In genomic region chr13:29503147-29504044, GRCm38 (mm10) we compare ENCODE assay signal across 8 mouse cellular contexts.
DNase-seq lines count a peak whose midpoint lies in the region; ATAC-seq and TF ChIP-seq lines count a peak whose summit lies in the region.

No protein-coding gene starts in this region.

- no peak overlapping the region for H3K4me2 ChIP-seq in lung, postnatal 0 days (replicated peaks; ENCODE audit: low read depth, low read length)
- no peak overlapping the region for H3K4me2 ChIP-seq in embryonic facial prominence, embryonic 14.5 days (ENCODE audit: low read depth, low read length)

- no peak for TF ChIP-seq POLR2A in lung, adult 2 months (IDR thresholded peaks at IDR 0.05; ENCODE audit: borderline replicate concordance, extremely low read depth, low read depth, low read length)

- ATAC-seq in lung, postnatal 0 days, result peak; percentile 59
- ATAC-seq in embryonic facial prominence, embryonic 14.5 days (ENCODE audit: low read depth), result no peak
- ATAC-seq in megakaryocyte progenitor cell, adult 5-6 weeks (replicated peaks; ENCODE audit: poor library complexity), result no peak

- intact Hi-C loops in heart, postnatal 25 days (cut with DNase I), result no loop called here

- 44% methylated on average over 6 of the region's 6 CpGs for WGBS in lung, postnatal 0 days
- WGBS in lung, adult 2 months, result 52% methylated on average over 6 of the region's 6 CpGs
- 49% methylated on average over 6 of the region's 6 CpGs for WGBS in embryonic facial prominence, embryonic 14.5 days

- no peak for TF ChIP-seq EP300 in lung, postnatal 0 days (IDR thresholded peaks at IDR 0.05)

- H3K9ac ChIP-seq in lung, postnatal 0 days (replicated peaks; ENCODE audit: low read depth), result no peak overlapping the region
- no peak overlapping the region for H3K9ac ChIP-seq in embryonic facial prominence, embryonic 14.5 days (ENCODE audit: low read depth, low read length)

- H3K27me3 ChIP-seq in lung, postnatal 0 days (replicated peaks; ENCODE audit: insufficient read depth, low read length), result no peaks in the 10 kb centered on the region
- H3K27me3 ChIP-seq in embryonic facial prominence, embryonic 14.5 days (replicated peaks; ENCODE audit: control insufficient read depth, insufficient read depth, low read length), result no peaks in the 10 kb centered on the region

- peak; percentile 92 for DNase-seq in heart, adult 11 months
- no peak for DNase-seq in heart, postnatal 25 days (ENCODE audit: low spot score)
- DNase-seq in lung, postnatal 0 days (ENCODE audit: low spot score), result peak; percentile 91
- no peak for DNase-seq in lung, adult 2 months
- DNase-seq in embryonic facial prominence, embryonic 14.5 days (ENCODE audit: low spot score), result peak; percentile 84
- DNase-seq in skeletal muscle tissue, adult 2 months (ENCODE audit: low read depth, low spot score), result peak; percentile 87
- DNase-seq in yolk sac, embryonic 10.5 days (ENCODE audit: low spot score), result no peak

- H3K4me1 ChIP-seq in lung, postnatal 0 days (ENCODE audit: insufficient read depth, low read depth, low read length), result no peaks in the 10 kb centered on the region
- peaks cover 14% of the 10 kb centered on the region for H3K4me1 ChIP-seq in lung, adult 2 months (ENCODE audit: control insufficient read depth, insufficient read depth, low read length)
- peaks cover 5% of the 10 kb centered on the region; the same call in 1 of the 2 replicates for H3K4me1 ChIP-seq in embryonic facial prominence, embryonic 14.5 days (ENCODE audit: control insufficient read depth, insufficient read depth, low read length)

- no peak overlapping the region for H3K27ac ChIP-seq in lung, postnatal 0 days (ENCODE audit: low read length)
- H3K27ac ChIP-seq in embryonic facial prominence, embryonic 14.5 days (replicated peaks; ENCODE audit: low read depth, low read length), result no peak overlapping the region

- no peak for TF ChIP-seq CTCF in lung, postnatal 0 days (IDR thresholded peaks at IDR 0.05)
- TF ChIP-seq CTCF in lung, adult 2 months (IDR thresholded peaks at IDR 0.05; ENCODE audit: insufficient read depth, low read length), result no peak

- H3K4me3 ChIP-seq in lung, postnatal 0 days (ENCODE audit: low read depth, low read length), result no peak overlapping the region
- no peak overlapping the region for H3K4me3 ChIP-seq in lung, adult 2 months (replicated peaks; ENCODE audit: extremely low read depth, low read depth, low read length)
- no peak overlapping the region for H3K4me3 ChIP-seq in embryonic facial prominence, embryonic 14.5 days (ENCODE audit: low read depth, low read length)

- no peaks in the 10 kb centered on the region for H3K36me3 ChIP-seq in lung, postnatal 0 days (ENCODE audit: insufficient read depth, low read length)
- no peaks in the 10 kb centered on the region for H3K36me3 ChIP-seq in embryonic facial prominence, embryonic 14.5 days (ENCODE audit: control insufficient read depth, insufficient read depth, low read length)

- H3K9me3 ChIP-seq in lung, postnatal 0 days (ENCODE audit: low read length), result no peaks in the 10 kb centered on the region
- H3K9me3 ChIP-seq in embryonic facial prominence, embryonic 14.5 days (ENCODE audit: control insufficient read depth, low read length), result no peaks in the 10 kb centered on the region

Comparison
In these comparisons a context has a peak if more than half of its experiments do, and no peak if none do; other contexts are left out.
1. DNase-seq: peak in heart, adult 11 months (single experiment), lung, postnatal 0 days (single experiment), embryonic facial prominence, embryonic 14.5 days (single experiment) and skeletal muscle tissue, adult 2 months (single experiment); none in heart, postnatal 25 days (single experiment), lung, adult 2 months (single experiment) and yolk sac, embryonic 10.5 days (single experiment).